Mouse (Mus musculus) ZHBTc4 (cell line): Measurements from ENCODE around the gene Btbd35f10.
"Not testable (repeated sequence)": the region's sequence is repeated elsewhere in the genome, so short reads cannot be mapped to it uniquely, and the experiment has no call there.

Experiments used
- DNase-seq: peaks from one replicate; pipeline ENCODE4 v3.0.0-alpha.2; 2011; ENCODE audit warnings: low read depth, low spot score

Btbd35f10 gene

DNA sequence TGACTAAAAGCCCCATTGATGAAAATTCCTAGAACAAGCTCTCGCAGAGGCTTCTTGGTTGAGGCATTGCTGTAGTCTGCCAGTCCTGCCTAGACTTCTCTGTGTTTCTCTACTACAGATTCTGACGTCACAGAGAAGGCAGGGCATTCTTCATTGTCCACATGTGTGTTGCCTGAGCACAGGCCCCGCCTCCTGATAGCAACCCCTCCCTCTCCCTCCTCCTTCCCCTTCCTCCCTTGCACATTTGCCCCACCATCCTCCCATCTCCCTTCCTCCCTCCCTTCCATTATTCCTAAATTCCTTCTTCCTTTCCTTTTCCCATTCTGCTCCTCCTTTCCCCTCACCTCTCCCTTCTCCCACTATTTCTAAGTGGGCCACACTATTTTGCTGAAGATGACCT, at the start of gene Btbd35f10:
Btbd35f10 (minus strand) TSS at position 101 of the 400 bp plus-strand sequence.
- not testable (repeated sequence) for DNase-seq
